Mouse (Mus musculus) T-helper 1 cell (primary cell): ENCODE data around the gene Atp1b2.

Experiments
- in situ Hi-C: fragments of 300-600 bp; cut with MboI, MseI; formaldehyde crosslinking; loops from one replicate; pipeline ENCODE4 v1.15.1; 2025; ENCODE audit warnings: high pct_unique_total_duplicates

Atp1b2 gene

DNA sequence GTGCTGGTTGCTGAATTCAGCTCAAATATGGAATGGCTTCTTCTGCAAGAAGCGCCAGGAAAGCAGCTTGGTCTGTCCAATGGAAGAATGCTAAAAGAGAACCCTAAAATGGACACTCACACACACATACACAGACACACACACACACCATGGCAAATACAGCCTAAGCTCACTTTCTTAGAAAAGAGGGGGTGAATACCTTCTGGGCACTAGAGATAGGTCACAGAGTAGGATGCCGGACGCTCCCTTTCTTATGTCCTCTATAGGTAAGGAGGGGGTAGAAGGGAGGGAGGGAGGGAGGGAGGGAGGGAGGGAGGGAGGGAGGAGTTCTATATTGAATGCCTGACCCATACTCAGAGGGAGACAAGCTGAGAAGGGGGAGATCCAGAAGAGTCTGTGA is 2.8 kb upstream of the Atp1b2 start:
- in situ Hi-C loops, result no loop called here

- in situ Hi-C loops, result no loop called here
These were observed 1.1 kb upstream of the Atp1b2 start for GRCm38 (mm10) chr11:69606832-69607231.

- in situ Hi-C loops, result no loop called here
These were observed 701 bp upstream of the Atp1b2 start for GRCm38 (mm10) chr11:69606491-69606795.

- in situ Hi-C loops, result no loop called here
These were observed 712 bp downstream of the Atp1b2 start for GRCm38 (mm10) chr11:69604795-69605664.

- in situ Hi-C loops, result no loop called here
These were observed 1.4 kb downstream of the Atp1b2 start for GRCm38 (mm10) chr11:69604347-69604746.

- in situ Hi-C loops, result no loop called here
These were observed 2.2 kb downstream of the Atp1b2 start for GRCm38 (mm10) chr11:69603516-69603915.

DNA sequence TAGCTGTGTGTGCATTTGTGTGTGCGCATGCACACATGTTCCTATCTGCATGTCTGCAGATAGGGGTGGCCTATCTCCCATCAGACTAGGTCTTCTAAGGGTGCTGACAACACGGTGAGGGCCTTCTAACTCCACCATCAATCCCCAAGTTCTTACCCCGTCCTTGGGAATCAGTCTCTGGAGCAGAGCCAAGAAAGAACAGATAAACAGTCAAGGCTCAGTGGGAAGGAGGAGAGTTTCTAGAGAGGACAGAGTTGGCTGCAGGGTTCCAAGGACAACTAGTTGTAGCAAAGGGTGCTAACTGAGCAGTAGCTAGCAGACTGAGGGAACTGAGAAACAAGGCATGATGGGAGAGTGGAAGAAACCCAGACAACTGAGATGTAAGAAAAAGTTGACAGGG is 4.0 kb downstream of the Atp1b2 start:
- in situ Hi-C loops, result no loop called here

- in situ Hi-C loops, result no loop called here
These were observed 5.6 kb downstream of the Atp1b2 start for GRCm38 (mm10) chr11:69600098-69600497.

- in situ Hi-C loops, result no loop called here
These were observed 6.3 kb downstream of the Atp1b2 start for GRCm38 (mm10) chr11:69599436-69599835.

DNA sequence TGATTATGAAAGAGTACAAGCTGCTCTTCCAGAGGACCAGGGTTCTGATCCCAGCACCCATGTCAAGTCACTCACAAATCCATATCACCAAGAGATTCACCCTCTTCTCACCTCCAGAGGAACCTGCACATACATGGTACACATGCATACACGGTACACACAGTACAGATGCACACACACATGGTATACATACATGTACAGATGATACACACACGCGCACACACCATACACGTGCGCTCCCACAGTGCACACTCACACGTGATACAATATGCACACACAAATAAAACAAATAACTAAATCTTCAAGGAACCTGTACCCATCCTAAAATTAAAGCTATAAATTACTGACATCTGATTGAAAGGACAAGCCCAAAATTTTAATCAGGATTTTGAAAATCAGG is 10.9 kb downstream of the Atp1b2 start:
- in situ Hi-C loops, result no loop called here

DNA sequence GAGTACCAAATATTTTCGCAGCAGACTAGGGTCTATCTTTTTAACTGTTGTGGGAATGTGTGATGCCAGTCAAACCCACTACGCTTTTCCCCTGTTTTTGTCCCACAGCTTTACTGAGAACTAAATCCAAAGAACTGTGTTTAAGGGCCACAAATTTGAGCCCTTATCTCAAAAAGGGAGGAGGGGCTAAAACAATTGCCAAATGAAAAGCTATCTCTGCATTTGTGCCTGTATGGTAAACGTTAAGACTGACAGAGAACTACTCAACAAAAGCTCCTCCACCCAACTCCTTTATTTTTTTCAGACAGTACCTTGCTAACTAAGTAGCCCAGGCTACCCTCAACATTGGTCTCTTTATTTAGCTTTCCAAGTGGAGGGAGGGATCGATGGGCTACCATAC is 12.9 kb downstream of the Atp1b2 start:
- in situ Hi-C loops, result no loop called here

DNA sequence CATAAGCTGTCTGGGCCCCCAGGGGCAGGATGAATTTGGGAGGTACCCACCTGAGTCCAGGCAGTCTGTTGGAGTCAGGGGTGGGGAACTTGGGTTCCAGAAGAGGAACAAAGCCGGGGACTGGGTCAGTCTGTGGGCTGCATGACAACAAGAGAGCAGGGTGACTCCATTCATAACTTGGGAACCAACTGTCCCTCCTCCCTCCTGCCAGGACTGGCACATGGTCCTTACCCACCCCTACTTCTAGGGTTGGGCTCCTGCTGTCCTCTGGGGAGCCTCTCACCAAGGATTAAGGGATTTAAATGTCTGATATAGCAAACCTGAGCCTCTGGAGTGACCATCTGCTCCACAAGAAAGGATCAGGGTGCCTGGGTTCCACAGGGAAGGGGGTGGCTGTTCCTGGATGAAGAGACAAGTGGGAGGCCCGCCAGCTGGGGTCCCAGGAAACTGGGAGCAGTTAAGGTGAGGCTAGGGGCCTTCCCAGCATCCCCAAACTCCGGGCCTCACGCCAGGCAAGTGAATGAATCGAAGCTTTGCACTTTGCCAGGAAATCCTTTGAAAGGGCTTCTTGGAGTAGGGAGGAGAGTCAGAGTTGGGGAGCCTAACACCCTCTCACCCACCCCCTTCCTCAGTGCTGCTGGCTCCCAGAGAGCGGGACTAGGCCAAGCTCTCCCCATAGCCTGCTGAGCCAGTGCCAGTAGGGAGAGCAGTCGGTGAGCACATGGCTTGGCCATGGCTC is 13.7 kb downstream of the Atp1b2 start:
- in situ Hi-C loops, result no loop called here

- in situ Hi-C loops, result no loop called here
These were observed 14.3 kb downstream of the Atp1b2 start for GRCm38 (mm10) chr11:69591424-69591823.

GRCm38 (mm10) chr11:69590622-69591021 is 15.1 kb downstream of the Atp1b2 start:
- in situ Hi-C loops, result no loop called here

DNA sequence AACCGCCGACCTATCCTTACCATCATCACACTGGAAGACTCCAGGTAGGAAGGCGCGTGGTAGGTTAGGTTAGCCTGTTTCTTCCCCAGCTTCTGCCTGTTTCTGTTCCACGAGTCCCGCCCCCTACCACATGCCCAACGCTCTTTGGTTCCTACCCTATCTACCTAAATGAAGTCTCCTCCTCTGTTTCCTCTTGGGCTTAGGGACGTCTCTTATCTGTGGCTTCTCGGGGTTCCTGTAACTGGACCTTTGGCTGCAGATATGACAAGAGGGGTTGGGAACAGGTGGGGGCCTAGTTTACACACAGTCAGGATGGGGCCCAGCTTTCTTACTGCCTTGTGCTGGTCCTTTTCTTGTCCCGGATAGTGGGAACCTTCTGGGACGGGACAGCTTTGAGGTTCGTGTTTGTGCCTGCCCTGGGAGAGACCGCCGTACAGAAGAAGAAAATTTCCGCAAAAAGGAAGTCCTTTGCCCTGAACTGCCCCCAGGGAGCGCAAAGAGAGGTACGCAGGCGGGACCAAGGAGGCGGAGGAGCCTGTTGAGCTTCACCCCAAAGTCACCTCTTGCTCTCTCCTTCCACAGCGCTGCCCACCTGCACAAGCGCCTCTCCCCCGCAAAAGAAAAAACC is 16.4 kb downstream of the Atp1b2 start:
- in situ Hi-C loops, result no loop called here

GRCm38 (mm10) chr11:69585718-69586325 is 19.9 kb downstream of the Atp1b2 start:
- in situ Hi-C loops, result no loop called here

DNA sequence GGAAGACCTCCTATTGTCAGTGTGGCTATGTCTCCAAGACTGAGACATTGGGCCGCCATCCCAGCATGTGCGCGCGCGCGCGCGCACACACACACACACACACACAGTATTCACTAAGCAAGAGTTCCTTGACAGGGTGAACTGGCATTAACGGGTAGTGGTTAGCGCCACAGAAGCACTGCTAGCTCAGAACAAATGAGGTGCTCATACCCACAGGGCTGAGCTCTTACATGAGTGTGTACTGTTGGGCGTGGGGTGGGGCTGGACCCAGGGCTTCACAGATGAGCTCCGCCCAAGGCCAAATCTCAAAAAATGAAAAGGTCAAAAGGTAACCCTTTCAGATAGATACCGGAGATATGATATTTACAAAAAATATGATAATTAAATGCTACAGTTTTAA is 20.8 kb downstream of the Atp1b2 start:
- in situ Hi-C loops, result loop anchor here (5.0 kb wide), 1 partner anchor 87 kb away; the partner anchor contains the start of gene Eif4a1

DNA sequence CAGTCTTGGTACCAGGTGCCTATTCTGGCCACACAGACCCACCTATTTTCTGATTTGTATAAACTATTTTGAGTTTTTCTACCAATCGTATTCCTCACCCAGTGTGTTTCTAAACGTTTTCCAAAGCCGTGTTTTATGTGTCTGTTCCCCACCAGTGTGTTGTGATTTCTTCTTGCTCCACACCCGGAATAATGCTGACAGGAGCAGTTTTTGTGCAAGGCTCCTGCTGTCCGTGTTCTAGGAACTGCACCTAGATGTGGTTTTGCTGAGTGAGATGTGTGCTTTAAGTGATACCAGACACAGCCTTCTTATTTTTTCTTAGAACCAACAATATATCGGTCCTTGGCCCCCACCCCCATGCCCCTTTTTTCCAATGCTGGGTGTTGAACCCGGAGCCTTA is 21.7 kb downstream of the Atp1b2 start:
- in situ Hi-C loops, result loop anchor here (5.0 kb wide), 1 partner anchor 88 kb away; the partner anchor contains the start of gene Eif4a1

- in situ Hi-C loops, result loop anchor here (5.0 kb wide), 1 partner anchor 90 kb away; the partner anchor contains the start of gene Eif4a1
These were observed 23.4 kb downstream of the Atp1b2 start for GRCm38 (mm10) chr11:69582230-69582805.

- in situ Hi-C loops, result loop anchor here (5.0 kb wide), 1 partner anchor 90 kb away; the partner anchor contains the start of gene Eif4a1
These were observed 23.9 kb downstream of the Atp1b2 start for GRCm38 (mm10) chr11:69581814-69582213.

DNA sequence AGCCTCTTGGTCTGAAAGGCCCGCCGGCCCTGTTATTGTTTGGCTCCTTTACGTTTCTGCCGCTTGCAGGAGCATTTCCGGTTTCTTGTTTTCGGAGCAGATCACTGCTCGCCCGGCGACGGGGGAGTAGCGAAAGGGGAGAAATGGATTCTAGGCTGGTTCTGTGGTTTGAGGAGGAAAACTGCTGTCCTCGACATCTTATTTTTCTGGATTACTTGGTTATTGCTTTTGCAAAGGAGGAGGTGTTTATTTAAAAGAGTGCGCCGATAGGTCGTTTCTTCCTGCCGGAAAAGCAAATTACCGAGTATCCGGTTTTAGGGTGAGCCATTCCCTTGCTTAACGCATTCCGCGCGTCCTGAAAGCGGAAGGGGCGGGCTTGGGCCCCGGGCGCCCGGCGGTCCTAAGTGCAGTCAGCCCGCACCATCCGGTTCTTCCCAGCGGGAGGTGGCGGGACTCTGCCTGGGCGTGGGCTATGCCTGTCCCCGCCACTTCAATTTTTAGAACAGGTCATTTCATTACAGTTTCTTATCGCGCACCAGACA is 24.5 kb downstream of the Atp1b2 start:
- in situ Hi-C loops, result loop anchor here (5.0 kb wide), 1 partner anchor 91 kb away; the partner anchor contains the start of gene Eif4a1
